Mouse (Mus musculus) liver, embryonic 16.5 days (tissue): ENCODE data around the gene Adamtsl1. TPM values are rescaled to one million over a fixed set of nuclear protein-coding genes. Genes with fewer than 3 reads are reported as not detected.

ENCODE experiments used
- ATAC-seq: fragments of 200-750 bp; cut with Nextera tagmentation; 2 replicates; pipeline ENCODE4 v1.8.0; 2017; ENCODE audit warnings: low read depth, mild to moderate bottlenecking, moderate number of reproducible peaks, moderate library complexity
- H3K27ac ChIP-seq: fragments of 300-500 bp; sonication (generic); 2 replicates; pipeline ENCODE4 v1.5.1; 2014; ENCODE audit warnings: mild to moderate bottlenecking, low read length
- H3K27me3 ChIP-seq: fragments of 300-500 bp; sonication (generic); 2 replicates; pipeline ENCODE4 v1.6.1; 2014; ENCODE audit warnings: low read depth, low read length, mixed read lengths; ENCODE audit not compliant: control insufficient read depth, insufficient read depth
- H3K36me3 ChIP-seq: fragments of 300-500 bp; sonication (generic); 2 replicates; pipeline ENCODE4 v1.6.1; 2014; ENCODE audit warnings: mild to moderate bottlenecking; ENCODE audit not compliant: control insufficient read depth, insufficient read depth
- H3K4me1 ChIP-seq: fragments of 300-500 bp; sonication (generic); 2 replicates; pipeline ENCODE4 v1.6.1; 2014; ENCODE audit warnings: low read depth, low read length, mixed read lengths; ENCODE audit not compliant: control insufficient read depth
- H3K4me2 ChIP-seq: fragments of 300-500 bp; sonication (generic); 2 replicates; pipeline ENCODE4 v1.6.1; 2014; ENCODE audit warnings: low read depth, low read length, mixed read lengths
- H3K4me3 ChIP-seq: fragments of 300-500 bp; sonication (generic); 2 replicates; pipeline ENCODE4 v1.5.1; 2014; ENCODE audit warnings: low read depth, mild to moderate bottlenecking, low read length
- H3K9ac ChIP-seq: fragments of 300-500 bp; sonication (generic); 2 replicates; pipeline ENCODE4 v1.6.1; 2014; ENCODE audit warnings: low read depth, low read length
- H3K9me3 ChIP-seq: fragments of 300-500 bp; sonication (generic); replicated peaks from 2 replicates; pipeline ENCODE4 v1.6.1; 2016; ENCODE audit warnings: low read length; ENCODE audit not compliant: control insufficient read depth
- WGBS: fragments of 180-500 bp; shearing (Covaris S2); extraction: QIAGEN DNeasy Blood & Tissue Kit; methylation state at CpG from one replicate; pipeline ENCODE4 v1.1.7; 2014; ENCODE audit not compliant: insufficient replicate concordance; 5-methylcytosine and 5-hydroxymethylcytosine counted together
- polyA plus RNA-seq: library from polyadenylated mRNA; unstranded; fragments of >200 nt; fragmentation: Nextera tagmentation; extraction: Ambion mirVana; gene quantifications from 2 replicates; pipeline ENCODE4 v1.2.1, GENCODE M21; 2015

The Adamtsl1 gene
- polyA plus RNA-seq, 1 experiment from 2014 or later = 0.67 TPM

DNA sequence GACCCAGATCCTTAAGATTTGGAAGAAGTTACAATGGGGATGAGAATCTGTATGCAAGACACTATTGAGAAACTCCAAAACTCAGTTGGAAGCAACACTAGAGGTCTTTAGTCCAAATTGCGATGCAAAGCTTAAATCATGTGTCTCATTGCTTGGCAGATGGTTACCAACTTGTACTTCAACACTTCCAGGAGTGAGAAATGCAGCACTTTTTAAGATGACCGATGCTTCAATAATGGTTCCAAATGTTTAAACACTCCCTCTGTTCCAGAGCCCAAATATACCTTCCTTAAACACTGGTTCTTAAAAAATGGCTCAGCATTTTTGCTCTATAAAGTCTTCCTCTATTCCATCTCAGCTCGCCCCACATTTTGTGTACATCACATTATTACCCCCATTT lies 499.7 kb downstream of the Adamtsl1 start:
- Histone ChIP-seq H3K4me3 (no peak overlapping the region), H3K27ac (no peak overlapping the region), H3K27me3 (no peaks in the 10 kb centered on the region), H3K4me2 (no peak overlapping the region), H3K9me3 (no peaks in the 10 kb centered on the region), H3K36me3 (no peaks in the 10 kb centered on the region), H3K9ac (no peak overlapping the region), H3K4me1 (no peaks in the 10 kb centered on the region)
- ATAC-seq = no peak
- 59% methylated on average over 3 of the region's 3 CpGs for WGBS

DNA sequence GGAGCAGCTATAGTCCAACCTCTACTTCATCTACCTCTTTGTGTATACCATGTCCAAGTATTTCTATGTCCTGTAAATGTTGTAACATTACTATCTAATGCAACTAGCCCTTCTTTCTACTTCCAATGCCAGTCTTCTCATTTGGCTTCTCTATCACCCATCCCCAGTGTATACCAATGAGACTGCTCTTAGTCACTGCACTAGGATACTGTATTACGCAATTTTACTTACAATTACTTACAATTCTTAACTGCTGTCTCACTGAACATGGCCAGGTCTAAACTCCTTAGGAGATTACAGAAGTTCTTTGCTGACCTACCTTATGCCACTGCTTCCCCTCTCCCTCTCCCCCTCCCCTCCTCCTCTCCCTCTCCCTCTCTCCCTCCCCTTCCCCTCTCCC lies 505.0 kb downstream of the Adamtsl1 start:
- Histone ChIP-seq H3K36me3 (no peaks in the 10 kb centered on the region), H3K27me3 (no peaks in the 10 kb centered on the region), H3K4me1 (no peaks in the 10 kb centered on the region), H3K4me2 (no peak overlapping the region), H3K9ac (no peak overlapping the region), H3K27ac (no peak overlapping the region), H3K4me3 (no peak overlapping the region), H3K9me3 (no peaks in the 10 kb centered on the region)
- WGBS = 61% methylated on average over 1 of the region's 1 CpGs
- ATAC-seq = no peak

DNA sequence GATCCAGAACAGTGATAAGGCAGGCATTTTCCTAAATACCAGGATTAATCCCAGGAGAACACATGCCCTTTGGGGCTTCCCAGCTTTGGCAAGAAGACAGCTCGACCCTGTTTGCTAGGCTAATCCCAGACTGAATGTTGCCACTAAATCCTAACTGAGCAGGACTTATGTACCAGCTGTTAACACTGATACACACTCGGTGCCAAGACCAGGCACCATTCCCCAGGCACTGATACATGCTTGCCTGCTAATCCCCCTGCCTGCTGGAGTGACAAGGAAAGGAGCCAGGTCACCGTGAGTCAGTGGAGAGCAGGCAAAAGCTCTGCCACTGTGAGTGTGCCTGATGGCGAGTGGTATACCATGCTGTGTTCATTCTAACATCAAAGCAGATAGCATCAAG lies 505.6 kb downstream of the Adamtsl1 start:
- no peak overlapping the region for H3K4me3 ChIP-seq
- H3K36me3 ChIP-seq = no peaks in the 10 kb centered on the region
- no peak overlapping the region for H3K9ac ChIP-seq
- no peak for ATAC-seq
- H3K27ac ChIP-seq = no peak overlapping the region
- no peaks in the 10 kb centered on the region for H3K27me3 ChIP-seq
- no peak overlapping the region for H3K4me2 ChIP-seq
- no peaks in the 10 kb centered on the region for H3K9me3 ChIP-seq
- H3K4me1 ChIP-seq = no peaks in the 10 kb centered on the region
- WGBS = 35% methylated on average over 4 of the region's 4 CpGs

DNA sequence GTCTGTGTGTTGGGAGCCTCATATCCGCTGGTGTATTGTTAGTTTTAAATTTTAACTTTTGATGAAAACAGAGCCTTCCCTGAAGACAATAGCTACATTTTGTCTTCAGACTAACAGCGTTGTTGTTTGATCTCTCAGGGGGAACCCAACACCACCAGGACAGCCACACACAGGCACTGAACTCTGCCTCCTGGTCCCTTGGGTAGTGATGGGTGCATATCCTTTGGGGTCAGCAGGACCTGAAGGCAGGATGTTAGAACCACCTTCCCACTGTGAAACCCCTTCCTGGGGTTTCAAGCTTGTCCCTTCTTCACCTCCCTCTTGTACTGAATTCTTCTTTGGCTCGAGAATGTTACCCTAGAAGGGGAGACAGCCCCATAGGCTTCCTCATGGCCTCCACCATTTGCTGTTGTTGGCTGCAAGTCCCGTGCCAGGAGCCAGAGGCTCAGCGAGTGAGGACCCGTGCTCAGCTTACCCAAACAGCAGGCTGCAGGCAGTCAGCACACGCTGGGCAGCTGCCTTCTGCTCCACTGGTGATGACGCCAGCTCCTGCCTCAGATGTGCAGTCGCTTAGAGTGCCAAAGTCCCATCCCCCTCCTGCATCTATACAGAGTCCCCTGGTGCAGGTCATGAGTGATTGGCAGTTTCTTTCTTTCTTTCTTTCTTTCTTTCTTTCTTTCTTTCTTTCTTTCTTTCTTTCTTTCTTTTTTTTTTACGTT lies 506.6 kb downstream of the Adamtsl1 start:
- Histone ChIP-seq H3K4me1 (no peaks in the 10 kb centered on the region), H3K27me3 (no peaks in the 10 kb centered on the region), H3K4me2 (no peak overlapping the region), H3K4me3 (no peak overlapping the region), H3K9ac (no peak overlapping the region), H3K9me3 (no peaks in the 10 kb centered on the region), H3K36me3 (no peaks in the 10 kb centered on the region), H3K27ac (no peak overlapping the region)
- no peak for ATAC-seq
- WGBS = 56% methylated on average over 10 of the region's 10 CpGs

DNA sequence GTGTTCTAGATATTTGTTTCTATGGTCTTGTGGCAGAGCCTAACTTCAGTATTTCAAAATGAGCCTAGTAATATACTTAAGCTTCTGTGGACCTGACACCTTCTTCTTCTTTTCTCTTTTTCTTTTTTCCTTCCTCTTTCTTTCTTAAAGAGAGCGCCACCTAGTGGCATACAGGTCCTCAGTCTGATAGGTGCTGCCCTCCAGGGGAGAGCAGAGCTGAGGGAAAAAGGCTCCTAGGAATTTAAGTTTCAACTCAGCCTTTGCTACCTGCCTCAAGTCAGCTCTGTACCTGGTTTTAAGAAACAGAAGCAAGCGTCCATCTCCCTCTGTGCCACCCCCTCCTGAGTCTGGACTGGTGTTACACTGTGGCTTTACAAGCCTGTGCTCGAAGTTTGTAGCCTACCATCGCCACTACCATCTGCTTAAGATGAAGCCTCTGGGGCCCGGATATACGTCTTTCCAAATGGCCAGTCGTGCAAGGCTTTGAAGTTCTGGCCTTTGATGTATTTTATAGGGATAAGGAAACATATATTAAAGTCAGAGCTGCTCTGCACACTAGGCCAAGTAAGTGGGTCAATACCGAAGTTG lies 510.7 kb downstream of the Adamtsl1 start:
- Histone ChIP-seq H3K9me3 (no peaks in the 10 kb centered on the region), H3K9ac (no peak overlapping the region), H3K36me3 (no peaks in the 10 kb centered on the region), H3K4me1 (no peaks in the 10 kb centered on the region), H3K27me3 (no peaks in the 10 kb centered on the region), H3K27ac (no peak overlapping the region), H3K4me3 (no peak overlapping the region), H3K4me2 (no peak overlapping the region)
- ATAC-seq = no peak
- WGBS = 40% methylated on average over 8 of the region's 8 CpGs

DNA sequence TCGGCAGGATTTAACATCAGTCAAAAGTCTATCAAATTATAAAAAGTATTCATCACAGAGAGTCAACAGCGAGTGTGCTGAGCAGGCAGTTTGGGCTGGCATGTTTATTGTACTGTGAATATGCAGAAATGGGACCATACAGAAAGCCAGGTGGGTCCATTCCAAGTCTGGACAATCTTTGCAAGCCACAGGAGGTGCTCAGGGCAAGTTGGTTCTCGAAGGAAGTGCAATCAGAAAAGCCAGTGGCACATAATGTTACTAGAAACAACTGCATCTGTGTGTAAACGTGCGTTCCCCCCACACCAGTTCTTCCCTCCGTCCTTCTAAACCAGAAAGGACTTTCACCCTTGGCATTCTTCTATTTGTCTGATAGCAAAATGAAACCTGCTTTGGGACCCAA lies 515.5 kb downstream of the Adamtsl1 start:
- Histone ChIP-seq H3K27ac (no peak overlapping the region), H3K4me3 (no peak overlapping the region), H3K36me3 (no peaks in the 10 kb centered on the region)

DNA sequence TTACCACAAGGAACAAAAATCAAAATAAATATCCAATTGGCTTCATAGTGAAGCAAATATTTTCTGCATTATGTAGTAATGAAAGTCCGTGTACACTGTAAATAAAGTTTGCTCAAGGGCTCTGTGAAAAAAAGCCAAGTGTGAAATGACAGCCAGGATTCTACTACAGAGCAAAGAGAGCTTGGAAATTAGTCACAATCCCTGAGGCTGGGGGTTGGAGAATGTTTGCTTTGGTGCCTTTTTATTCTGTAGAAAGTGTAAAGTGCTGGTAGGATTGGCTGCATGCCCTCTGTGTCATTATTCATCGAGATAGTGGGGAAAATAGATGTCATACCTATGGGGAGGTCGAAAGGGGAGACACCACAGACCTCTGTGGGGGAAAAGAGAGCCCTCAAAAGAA lies 516.2 kb downstream of the Adamtsl1 start:
- H3K4me3 ChIP-seq = no peak overlapping the region
- 34% methylated on average over 3 of the region's 3 CpGs for WGBS
- H3K9me3 ChIP-seq = no peaks in the 10 kb centered on the region
- no peak overlapping the region for H3K27ac ChIP-seq
- ATAC-seq = no peak
- H3K9ac ChIP-seq = no peak overlapping the region
- no peaks in the 10 kb centered on the region for H3K4me1 ChIP-seq
- H3K27me3 ChIP-seq = no peaks in the 10 kb centered on the region
- no peak overlapping the region for H3K4me2 ChIP-seq
- no peaks in the 10 kb centered on the region for H3K36me3 ChIP-seq

More for the DNA sequence above, 515.5 kb downstream of the Adamtsl1 start:
- Histone ChIP-seq H3K4me1 (no peaks in the 10 kb centered on the region), H3K27me3 (no peaks in the 10 kb centered on the region), H3K9ac (no peak overlapping the region), H3K4me2 (no peak overlapping the region), H3K9me3 (no peaks in the 10 kb centered on the region)
- no peak for ATAC-seq
- WGBS = 65% methylated on average over 6 of the region's 6 CpGs

DNA sequence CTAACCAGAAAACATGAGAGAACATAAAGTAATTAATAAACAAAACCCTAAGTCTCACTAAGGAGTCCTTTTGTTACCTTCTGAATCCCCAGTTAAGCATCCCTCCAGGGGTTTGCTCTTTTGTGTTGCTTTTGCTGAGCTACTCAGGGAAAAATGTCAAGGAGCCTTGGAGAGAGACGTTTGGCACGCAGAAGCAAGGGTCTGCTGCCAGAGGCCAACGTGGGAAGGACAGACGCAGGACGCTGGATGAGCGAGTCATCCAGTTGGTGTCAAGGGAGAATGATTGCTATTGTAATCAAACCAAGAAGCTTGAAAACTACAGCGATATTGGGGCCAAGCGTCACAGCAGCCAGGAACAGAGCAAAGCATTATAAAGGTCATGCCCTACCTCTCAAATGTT lies 517.1 kb downstream of the Adamtsl1 start:
- no peak for ATAC-seq
- Histone ChIP-seq H3K4me2 (no peak overlapping the region), H3K9ac (no peak overlapping the region), H3K4me1 (no peaks in the 10 kb centered on the region), H3K27ac (no peak overlapping the region), H3K9me3 (no peaks in the 10 kb centered on the region), H3K36me3 (no peaks in the 10 kb centered on the region), H3K27me3 (no peaks in the 10 kb centered on the region), H3K4me3 (no peak overlapping the region)
- 57% methylated on average over 8 of the region's 8 CpGs for WGBS

DNA sequence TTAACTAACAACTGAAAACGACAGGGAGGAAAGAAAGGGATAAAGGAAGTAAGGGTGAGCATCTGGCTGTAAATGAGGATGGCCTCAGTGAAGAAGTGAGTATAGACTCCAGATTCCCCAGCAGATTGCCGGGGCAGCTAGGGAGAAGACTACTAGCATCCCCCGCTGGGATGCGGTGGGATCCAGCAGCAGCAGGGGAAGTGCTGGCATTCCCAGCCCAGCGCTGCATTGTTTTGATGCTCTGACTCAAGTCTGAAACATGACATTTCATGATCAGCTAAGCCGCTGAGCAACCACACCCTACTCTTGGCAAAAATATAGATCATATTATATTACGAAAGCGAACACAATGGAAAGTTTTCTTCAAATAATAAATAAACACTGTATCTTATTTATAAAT lies 526.9 kb downstream of the Adamtsl1 start:
- H3K27ac ChIP-seq = no peak overlapping the region
- no peak overlapping the region for H3K4me3 ChIP-seq
- no peaks in the 10 kb centered on the region for H3K27me3 ChIP-seq
- H3K4me2 ChIP-seq = no peak overlapping the region
- no peak overlapping the region for H3K9ac ChIP-seq
- no peak for ATAC-seq
- H3K9me3 ChIP-seq = no peaks in the 10 kb centered on the region
- 38% methylated on average over 8 of the region's 8 CpGs for WGBS
- H3K36me3 ChIP-seq = no peaks in the 10 kb centered on the region
- no peaks in the 10 kb centered on the region for H3K4me1 ChIP-seq
